Mouse (Mus musculus): ENCODE measurements around the gene Nmur1.

DNA sequence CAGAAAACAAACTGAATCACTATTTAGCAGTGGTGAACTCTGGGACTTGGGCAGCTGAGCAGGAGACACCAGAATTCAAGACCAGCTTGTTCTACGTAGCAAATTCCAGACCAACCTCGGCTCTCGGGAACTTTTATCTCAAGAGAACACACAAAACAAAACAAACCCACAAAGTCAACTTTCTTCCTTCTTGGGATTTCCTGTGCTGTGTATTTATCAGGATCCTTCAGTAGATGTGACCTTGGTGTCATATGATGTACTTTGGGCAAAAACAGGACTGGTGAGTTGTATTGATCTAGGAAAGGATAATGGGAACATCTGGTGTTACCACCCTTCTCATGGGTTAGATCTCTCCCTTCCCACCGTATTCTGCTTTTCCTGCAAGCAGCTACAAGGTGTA is 6.8 kb upstream of the Nmur1 start:
- no peak for TF ChIP-seq CTCF (IDR thresholded peaks at IDR 0.05; ENCODE audit: extremely low read depth, insufficient read depth, insufficient read length, insufficient replicate concordance)
- TF ChIP-seq POLR2A (IDR thresholded peaks at IDR 0.05; ENCODE audit: low read depth, low read length): no peak

Data from spleen, adult 2 months (tissue).